Mouse (Mus musculus): ENCODE results near the gene Plcb3.
"Not testable (repeated sequence)": the region's sequence is repeated elsewhere in the genome, so short reads cannot be mapped to it uniquely, and the experiment has no call there.

The Plcb3 gene

DNA sequence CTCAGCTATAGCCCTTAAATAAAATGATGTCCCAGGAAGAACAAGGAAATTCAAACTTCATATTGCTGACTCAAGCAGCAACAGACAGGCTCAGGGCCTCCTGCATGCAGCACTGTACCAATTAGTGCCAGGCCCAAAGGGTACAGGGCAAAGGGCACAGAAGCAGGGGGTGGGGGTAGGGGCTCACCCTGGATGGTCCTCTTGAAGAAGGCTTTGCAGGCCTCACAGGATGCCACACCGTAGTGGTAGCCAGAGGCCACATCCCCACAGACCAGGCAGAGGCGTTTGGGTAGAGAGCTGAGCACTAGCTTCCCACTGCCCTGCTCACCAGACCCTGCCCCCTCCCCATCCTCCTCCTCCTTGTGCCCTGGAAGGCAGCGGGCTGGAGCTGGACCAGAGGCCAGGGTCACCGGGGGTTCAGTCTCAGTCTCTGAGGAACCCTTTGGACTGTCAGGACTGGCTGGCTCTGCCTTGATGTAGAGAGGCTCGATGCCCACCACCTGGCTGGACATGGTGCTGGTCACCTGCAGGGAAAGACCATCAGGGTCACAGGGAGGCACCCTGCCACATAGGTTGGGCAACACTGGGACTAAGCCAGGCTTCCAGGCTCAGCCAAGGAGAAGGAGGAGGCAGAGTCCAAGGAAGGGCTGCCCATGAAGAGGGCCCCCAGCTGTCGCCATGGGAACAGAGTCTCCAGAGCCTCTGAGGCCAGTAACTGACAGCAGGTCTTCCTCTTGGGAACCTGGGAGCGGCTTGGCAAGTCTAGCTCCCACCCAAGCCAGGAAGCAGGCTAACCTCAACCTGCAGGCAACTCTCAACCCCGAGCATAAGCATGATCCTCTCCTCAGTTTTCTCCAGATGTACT, 56.2 kb downstream of the Plcb3 start:
- DNase-seq (ENCODE audit: low read depth) = no peak

GRCm38 (mm10) chr19:6919431-6919830, 56.8 kb downstream of the Plcb3 start:
- no peak for DNase-seq (ENCODE audit: low read depth)

GRCm38 (mm10) chr19:6918321-6918720, 57.9 kb downstream of the Plcb3 start:
- no peak for DNase-seq (ENCODE audit: low read depth)

DNA sequence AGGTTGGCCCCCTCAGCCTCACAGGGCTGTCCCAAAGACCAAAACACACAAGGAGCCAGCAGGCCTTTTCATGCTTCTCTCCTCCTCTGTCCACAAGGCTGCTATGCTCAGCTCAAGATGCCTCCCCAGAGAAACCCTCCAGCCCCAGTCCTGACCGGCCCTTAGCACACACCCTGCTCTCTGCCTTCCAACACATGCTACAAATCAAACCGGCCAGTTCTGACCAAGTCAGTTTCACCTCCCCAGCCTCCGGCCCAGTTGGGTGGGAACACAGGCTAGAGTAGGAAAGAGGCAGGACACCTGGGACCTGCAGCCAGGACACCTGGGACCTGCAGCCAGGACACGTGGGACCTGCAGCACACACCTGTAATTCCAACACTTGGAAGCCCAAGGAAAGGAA, 59.8 kb downstream of the Plcb3 start:
- no peak for DNase-seq (ENCODE audit: low read depth)

GRCm38 (mm10) chr19:6915276-6915675, 61.0 kb downstream of the Plcb3 start:
- DNase-seq (ENCODE audit: low read depth) = no peak

- no peak for DNase-seq (ENCODE audit: low read depth)
Observed at GRCm38 (mm10) chr19:6914540-6914939, 61.7 kb downstream of the Plcb3 start.

GRCm38 (mm10) chr19:6913991-6914390, 62.3 kb downstream of the Plcb3 start:
- no peak for DNase-seq (ENCODE audit: low read depth)

- DNase-seq (ENCODE audit: low read depth) = no peak
Observed at GRCm38 (mm10) chr19:6913036-6913435, 63.2 kb downstream of the Plcb3 start.

GRCm38 (mm10) chr19:6912205-6912970, 63.9 kb downstream of the Plcb3 start:
- DNase-seq (ENCODE audit: low read depth) = no peak

GRCm38 (mm10) chr19:6911101-6912074, 64.9 kb downstream of the Plcb3 start:
- no peak for DNase-seq (ENCODE audit: low read depth)

DNA sequence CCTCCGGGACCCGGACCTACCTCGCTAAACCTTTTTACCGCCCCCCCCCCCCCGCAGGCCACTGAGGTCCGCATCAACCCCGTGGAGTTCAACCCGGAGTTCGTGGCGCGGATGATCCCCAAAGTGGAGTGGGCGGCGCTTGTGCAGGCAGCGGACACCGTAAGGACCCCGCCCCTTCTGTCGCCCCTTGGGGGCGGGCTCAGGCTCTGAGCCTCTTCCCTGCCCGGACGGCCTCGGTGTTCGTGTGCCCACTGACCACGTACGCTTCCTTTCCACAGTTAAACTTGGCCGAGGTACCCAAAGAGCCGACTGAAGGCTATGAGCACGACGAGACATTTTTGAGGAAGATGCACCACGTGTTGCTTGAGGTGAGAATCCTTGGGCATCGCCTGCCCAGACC, 66.0 kb downstream of the Plcb3 start:
- not testable (repeated sequence) for DNase-seq (ENCODE audit: low read depth)

DNA sequence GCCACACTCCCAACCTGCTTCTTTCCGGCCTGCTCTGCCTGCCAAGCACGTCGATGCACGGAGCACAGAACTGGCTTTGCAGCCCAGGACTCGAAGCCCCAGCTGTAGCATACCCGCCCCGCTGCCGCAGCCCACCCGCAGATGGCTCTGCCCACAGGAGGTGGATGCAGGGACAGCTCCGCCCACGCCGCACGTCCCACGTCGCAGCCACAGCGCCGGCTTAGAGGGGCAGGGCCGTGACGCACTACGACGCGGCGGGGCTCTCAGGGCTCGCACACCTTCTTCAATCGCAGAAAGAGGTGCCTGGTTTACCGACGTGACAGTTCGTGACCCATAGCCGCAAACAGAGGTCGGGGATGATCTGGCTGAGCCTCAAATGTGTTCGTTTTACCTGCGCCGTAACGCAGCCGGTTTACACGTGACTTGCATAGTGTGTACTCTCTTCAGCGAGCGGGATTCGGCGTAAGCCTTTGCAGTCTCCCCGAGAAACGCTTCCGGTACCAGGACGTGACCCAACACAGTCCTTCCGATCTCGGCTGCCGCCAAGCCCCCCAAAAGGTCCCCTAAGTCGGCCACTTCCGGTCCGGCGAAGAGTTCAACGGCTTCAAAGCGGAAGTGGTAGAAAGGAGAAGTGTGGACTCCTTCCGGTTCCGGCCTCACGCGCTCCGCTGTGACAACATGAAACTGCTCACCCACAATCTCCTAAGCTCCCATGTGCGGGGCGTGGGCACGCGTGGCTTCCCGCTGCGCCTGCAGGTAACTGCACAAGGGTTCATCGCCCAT, 66.6 kb downstream of the Plcb3 start, which contains the start of the genes Trmt112 and Prdx5:
Gene Trmt112, plus strand, starts transcription at position 192 of the 783 bp plus-strand sequence.
Gene Prdx5, minus strand, starts transcription at position 600 of the 783 bp plus-strand sequence.
- DNase-seq (ENCODE audit: low read depth) = peak; percentile 81

- DNase-seq (ENCODE audit: low read depth) = no peak
Observed at GRCm38 (mm10) chr19:6909021-6909420, 67.2 kb downstream of the Plcb3 start.

GRCm38 (mm10) chr19:6907811-6908540, 68.3 kb downstream of the Plcb3 start:
- no peak for DNase-seq (ENCODE audit: low read depth)

- DNase-seq (ENCODE audit: low read depth) = no peak
Observed at GRCm38 (mm10) chr19:6907094-6907493, 69.2 kb downstream of the Plcb3 start.

- no peak for DNase-seq (ENCODE audit: low read depth)
Observed at GRCm38 (mm10) chr19:6906199-6906598, 70.1 kb downstream of the Plcb3 start.

GRCm38 (mm10) chr19:6905498-6906159, 70.6 kb downstream of the Plcb3 start:
- DNase-seq (ENCODE audit: low read depth) = no peak

DNA sequence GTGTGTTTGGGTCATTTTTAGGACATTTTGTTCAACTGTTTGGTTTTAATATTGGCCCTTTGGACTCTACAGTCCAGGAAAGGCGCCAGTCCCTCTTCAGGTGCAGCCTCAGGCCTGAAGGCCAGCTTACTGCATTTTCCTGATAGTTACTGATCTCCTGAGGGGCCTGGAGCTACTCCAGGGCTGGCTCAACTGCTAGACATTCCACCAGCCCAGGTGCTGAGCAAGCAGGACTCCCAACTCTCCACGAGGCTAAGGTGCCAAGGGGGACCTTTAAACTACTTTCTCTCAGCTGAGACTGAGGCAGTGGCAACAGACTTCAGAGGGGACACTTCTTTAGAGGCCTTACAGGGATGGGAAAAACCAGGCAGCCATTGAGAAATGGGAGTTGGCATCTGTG, 71.4 kb downstream of the Plcb3 start:
- no peak for DNase-seq (ENCODE audit: low read depth)

DNA sequence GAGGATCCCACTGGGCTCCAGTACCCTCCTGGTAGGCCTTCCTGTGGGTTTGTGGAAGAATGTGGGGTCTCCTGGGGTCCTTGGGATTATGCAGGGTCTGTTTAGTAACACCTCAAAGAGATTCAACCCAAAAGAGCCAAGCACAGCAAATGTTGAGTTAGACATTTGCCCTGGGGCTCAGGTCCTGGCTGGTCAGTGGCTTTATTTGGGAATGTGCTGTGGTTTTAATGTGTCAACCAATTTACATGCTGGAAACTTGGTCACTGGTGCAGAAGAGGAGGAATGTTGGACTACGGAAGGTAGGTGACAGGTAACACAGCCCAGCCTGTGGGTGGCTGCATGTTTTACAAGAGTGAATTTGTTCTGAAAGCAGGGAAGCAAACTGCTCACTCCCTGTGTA, 73.2 kb downstream of the Plcb3 start:
- DNase-seq (ENCODE audit: low read depth) = no peak
